Mouse (Mus musculus) heart, adult 10 weeks (tissue): ENCODE data around the gene Tbc1d19. TPM values are rescaled to one million over a fixed set of nuclear protein-coding genes. Genes with fewer than 3 reads are reported as not detected.

ENCODE experiments used
- polyA plus RNA-seq: library from polyadenylated mRNA; stranded (reverse); fragments of 350-450 nt; fragmentation: Illumina TruSeq; extraction: RNeasy Lipid Tissue Mini Kit (QIAGEN cat#74804); gene quantifications from one replicate; pipeline ENCODE4 v1.2.3, GENCODE M21; 2014; ENCODE audit warnings: low read depth, low replicate concordance

Gene Tbc1d19
- 15.7 TPM for polyA plus RNA-seq

DNA sequence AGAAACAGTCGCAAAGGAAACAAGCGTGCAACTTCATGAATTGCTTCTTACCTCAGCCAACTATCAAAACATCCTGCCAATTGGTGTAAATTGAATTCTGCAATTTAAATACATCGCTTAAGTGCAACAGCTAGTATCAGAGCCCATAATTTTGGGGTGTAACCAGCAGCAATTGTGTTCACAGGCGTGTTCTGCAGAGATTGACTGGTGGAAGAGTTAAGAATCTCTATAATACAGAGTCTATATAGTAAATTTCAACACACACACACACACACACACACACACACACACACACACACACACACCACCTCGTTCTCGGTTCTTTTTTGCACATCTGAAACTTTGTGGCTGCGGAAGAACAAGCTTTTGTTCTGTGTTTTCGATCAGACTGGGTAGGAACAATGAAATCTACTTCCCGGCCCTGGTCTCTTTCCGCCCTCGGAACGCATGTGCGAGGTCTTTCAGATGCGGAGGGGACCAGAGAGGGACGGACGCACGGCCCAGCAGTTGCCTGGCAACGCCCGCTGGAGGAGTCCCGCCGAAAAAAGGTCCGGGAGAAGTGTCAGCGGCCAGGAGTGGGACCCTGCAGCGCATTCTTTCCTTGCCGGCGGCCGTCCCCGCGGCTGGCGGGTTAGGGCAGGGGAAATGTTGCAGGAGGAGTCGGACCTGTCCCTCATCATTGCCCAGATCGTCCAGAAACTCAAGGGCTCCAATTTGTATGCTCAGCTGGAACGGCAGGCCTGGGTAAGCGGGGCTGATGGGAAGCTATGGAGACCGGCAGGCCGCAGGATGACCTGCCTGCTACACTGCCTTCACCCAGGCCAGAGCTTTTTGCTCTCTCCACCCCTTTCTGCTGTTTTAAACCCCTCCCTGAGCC, at the start of gene Tbc1d19:
TSS of gene Tbc1d19 (plus strand) at position 492 of the 877 bp plus-strand sequence.

Other genes starting within 250 kb of the Tbc1d19 start
- gene Cckar, start 101.9 kb upstream of the Tbc1d19 start, polyA plus RNA-seq: not detected
- 8.9 TPM for gene Stim2, start 188.9 kb downstream of the Tbc1d19 start, polyA plus RNA-seq